Mouse (Mus musculus) sigmoid colon, adult 10 weeks (tissue): Measurements from ENCODE around the gene Slc8b1. TPM values are rescaled to one million over a fixed set of nuclear protein-coding genes. Genes with fewer than 3 reads are reported as not detected.

Experiments used
- polyA plus RNA-seq: library from polyadenylated mRNA; stranded (reverse); fragments of 350-450 nt; fragmentation: Illumina TruSeq; extraction: RNeasy Lipid Tissue Mini Kit (QIAGEN cat#74804); gene quantifications from one replicate; pipeline ENCODE4 v1.2.3, GENCODE M21; 2014; ENCODE audit warnings: low read depth, low replicate concordance

Gene Slc8b1
- polyA plus RNA-seq, result 4.9 TPM

GRCm38 (mm10) chr5:120510982-120511642, at the start of gene Slc8b1:
Slc8b1 (plus strand) TSS chr5:120511168.

GRCm38 (mm10) chr5:120472770-120473169, 38.2 kb upstream of the Slc8b1 start, which contains the start of gene Sdsl:
Sdsl (minus strand) TSS chr5:120472810.

GRCm38 (mm10) chr5:120476296-120476695, 34.7 kb upstream of the Slc8b1 start, which contains the start of gene Sds:
Sds (plus strand) TSS chr5:120476526.

GRCm38 (mm10) chr5:120503144-120503795, 7.7 kb upstream of the Slc8b1 start, which contains the start of gene Plbd2:
Plbd2 (minus strand) TSS chr5:120503625.

Other genes starting within 250 kb of the Slc8b1 start
- not detected for gene Lhx5, start 79.5 kb upstream of the Slc8b1 start, polyA plus RNA-seq
- not detected for gene Sdsl, start 38.4 kb upstream of the Slc8b1 start, polyA plus RNA-seq
- not detected for gene Sds, start 34.6 kb upstream of the Slc8b1 start, polyA plus RNA-seq
- gene Plbd2, start 7.5 kb upstream of the Slc8b1 start, polyA plus RNA-seq, result 0.60 TPM
- gene Tpcn1, start 77.5 kb downstream of the Slc8b1 start, polyA plus RNA-seq, result 12.1 TPM
- gene Iqcd, start 77.8 kb downstream of the Slc8b1 start, polyA plus RNA-seq, result 0.25 TPM
- gene Rita1, start 101.4 kb downstream of the Slc8b1 start, polyA plus RNA-seq, result not detected
- gene Ddx54, start 101.6 kb downstream of the Slc8b1 start, polyA plus RNA-seq, result 0.73 TPM
- not detected for gene Cfap73, start 123.1 kb downstream of the Slc8b1 start, polyA plus RNA-seq
- not detected for gene Rasal1, start 137.6 kb downstream of the Slc8b1 start, polyA plus RNA-seq
- not detected for gene Dtx1, start 200.8 kb downstream of the Slc8b1 start, polyA plus RNA-seq
- 2.9 TPM for gene Oas2, start 238.7 kb downstream of the Slc8b1 start, polyA plus RNA-seq